ENCODE assay signal across 11 mouse cellular contexts in genomic region chr5:115018813-115019212, GRCm38 (mm10). TPM values are rescaled to one million over a fixed set of nuclear protein-coding genes. Genes with fewer than 3 reads are reported as not detected.
DNase-seq lines count a peak whose midpoint lies in the region; ATAC-seq and TF ChIP-seq lines count a peak whose summit lies in the region.
"Had no signal": no experiment of that assay in that cellular context is flagged by ENCODE, and none has a peak within 500 bp of the region (broad histone marks: within the 10 kb centered on the region; RNA-seq: fewer than 3 reads in every experiment).

No protein-coding gene starts in this region.

- H3K27ac ChIP-seq in hindbrain, embryonic 16.5 days (ENCODE audit: low read depth, low read length) = 0 out of 2 replicates have a peak overlapping the region, but pooled peaks have one; percentile 20
- no peak overlapping the region for H3K27ac ChIP-seq in hindbrain, embryonic 13.5 days
- peak overlapping the region; percentile 24; the same call in 1 of the 2 replicates for H3K27ac ChIP-seq in embryonic fibroblast, embryonic 13.5 days (ENCODE audit: insufficient read depth, low read length)
- peak overlapping the region; percentile 61 for H3K27ac ChIP-seq in intestine, embryonic 16.5 days (ENCODE audit: low read length)
- H3K27ac ChIP-seq: limb, embryonic 10.5 days had no signal

- no peak for TF ChIP-seq CTCF in embryonic fibroblast, embryonic 13.5 days (IDR thresholded peaks at IDR 0.05; ENCODE audit: borderline replicate concordance, insufficient read depth, low read length)

- peaks cover 4% of the 10 kb centered on the region for H3K4me1 ChIP-seq in hindbrain, embryonic 16.5 days (ENCODE audit: control insufficient read depth, insufficient read depth, low read depth, low read length)
- peaks cover 20% of the 10 kb centered on the region for H3K4me1 ChIP-seq in hindbrain, embryonic 13.5 days (replicated peaks)
- H3K4me1 ChIP-seq in embryonic fibroblast, embryonic 13.5 days (ENCODE audit: control insufficient read depth, insufficient read depth, low read length) = peaks cover 5% of the 10 kb centered on the region; the same call in 1 of the 2 replicates
- peaks cover 22% of the 10 kb centered on the region for H3K4me1 ChIP-seq in intestine, embryonic 16.5 days (ENCODE audit: control insufficient read depth, insufficient read depth, low read length)
- peaks cover 85% of the 10 kb centered on the region for H3K4me1 ChIP-seq in megakaryocyte, embryonic 14.5 days

- no peaks in the 10 kb centered on the region for H3K9me3 ChIP-seq in hindbrain, embryonic 16.5 days (ENCODE audit: control insufficient read depth, low read length)
- H3K9me3 ChIP-seq in hindbrain, embryonic 13.5 days = no peaks in the 10 kb centered on the region
- no peaks in the 10 kb centered on the region for H3K9me3 ChIP-seq in intestine, embryonic 16.5 days (ENCODE audit: control insufficient read depth, low read length)
- no peaks in the 10 kb centered on the region for H3K9me3 ChIP-seq in megakaryocyte, embryonic 14.5 days
- H3K9me3 ChIP-seq: limb, embryonic 10.5 days had no signal

- H3K9ac ChIP-seq in hindbrain, embryonic 16.5 days (ENCODE audit: low read depth, low read length) = no peak overlapping the region
- no peak overlapping the region for H3K9ac ChIP-seq in hindbrain, embryonic 13.5 days
- no peak overlapping the region for H3K9ac ChIP-seq in intestine, embryonic 16.5 days (ENCODE audit: low read depth, low read length)

- H3K4me2 ChIP-seq in hindbrain, embryonic 16.5 days (ENCODE audit: low read length) = no peak overlapping the region
- H3K4me2 ChIP-seq in hindbrain, embryonic 13.5 days = no peak overlapping the region
- H3K4me2 ChIP-seq in intestine, embryonic 16.5 days (ENCODE audit: low read depth, low read length) = 0 out of 2 replicates have a peak overlapping the region, but pooled peaks have one; percentile 2

- WGBS in hindbrain, embryonic 16.5 days = 88% methylated on average over 4 of the region's 4 CpGs
- WGBS in hindbrain, embryonic 13.5 days = 84% methylated on average over 4 of the region's 4 CpGs
- WGBS in intestine, embryonic 16.5 days = 41% methylated on average over 4 of the region's 4 CpGs

- TF ChIP-seq POLR2A in embryonic fibroblast, embryonic 13.5 days (IDR thresholded peaks at IDR 0.05; ENCODE audit: low read depth, low read length) = no peak

- no peak overlapping the region for H3K4me3 ChIP-seq in hindbrain, embryonic 16.5 days (ENCODE audit: low read length)
- no peak overlapping the region for H3K4me3 ChIP-seq in hindbrain, embryonic 13.5 days
- H3K4me3 ChIP-seq in embryonic fibroblast, embryonic 13.5 days (ENCODE audit: insufficient read depth, low read length) = no peak overlapping the region
- no peak overlapping the region for H3K4me3 ChIP-seq in intestine, embryonic 16.5 days (ENCODE audit: low read length)
- peak overlapping the region; percentile 85 for H3K4me3 ChIP-seq in megakaryocyte, embryonic 14.5 days (replicated peaks)
- H3K4me3 ChIP-seq: limb, embryonic 10.5 days had no signal

- H3K36me3 ChIP-seq in hindbrain, embryonic 16.5 days (ENCODE audit: control insufficient read depth, insufficient read depth, low read length) = no peaks in the 10 kb centered on the region
- no peaks in the 10 kb centered on the region for H3K36me3 ChIP-seq in hindbrain, embryonic 13.5 days
- no peaks in the 10 kb centered on the region for H3K36me3 ChIP-seq in intestine, embryonic 16.5 days (ENCODE audit: control insufficient read depth, insufficient read depth, low read length)
- H3K36me3 ChIP-seq in megakaryocyte, embryonic 14.5 days (replicated peaks; ENCODE audit: low read length) = peaks cover 29% of the 10 kb centered on the region

- DNase-seq in frontal cortex, postnatal 14 days (ENCODE audit: low spot score in 2 of 2) = no peak
- no peak for DNase-seq in left cerebral cortex, adult 9 months (ENCODE audit: low spot score in 2 of 2)
- DNase-seq: adrenal gland, adult 2 months; kidney, adult 11 months had no signal

- H3K27me3 ChIP-seq in hindbrain, embryonic 16.5 days (replicated peaks; ENCODE audit: control insufficient read depth, insufficient read depth, low read length) = no peaks in the 10 kb centered on the region
- no peaks in the 10 kb centered on the region for H3K27me3 ChIP-seq in hindbrain, embryonic 13.5 days
- no peaks in the 10 kb centered on the region for H3K27me3 ChIP-seq in intestine, embryonic 16.5 days (replicated peaks; ENCODE audit: control insufficient read depth, insufficient read depth, low read length)
- no peaks in the 10 kb centered on the region for H3K27me3 ChIP-seq in megakaryocyte, embryonic 14.5 days (replicated peaks)

- no peak for ATAC-seq in hindbrain, embryonic 16.5 days
- no peak for ATAC-seq in hindbrain, embryonic 13.5 days (ENCODE audit: low FRiP score)
- ATAC-seq in intestine, embryonic 16.5 days = 0 out of 2 replicates have a peak, but pooled peaks have one; percentile 16
- ATAC-seq: forebrain, embryonic 16.5 days had no signal

RNA-seq across cellular contexts. Expression of gene Sppl3, which starts 7.9 kb away (rescaled TPM):
- 17.3 and 19.1 TPM in 2 replicates for polyA plus RNA-seq in hindbrain, embryonic 16.5 days (2015; fragmentation: Nextera tagmentation; extraction: Ambion mirVana)
- polyA plus RNA-seq in hindbrain, embryonic 13.5 days (2015; fragmentation: Nextera tagmentation; extraction: Ambion mirVana) = 15.8 and 16.5 TPM in 2 replicates
- 72.7 and 85.3 TPM in 2 replicates for polyA plus RNA-seq in embryonic fibroblast, embryonic 13.5 days (2011; ENCODE audit: insufficient read length, low read depth, missing spikeins)
- polyA plus RNA-seq in intestine, embryonic 16.5 days (2015; fragmentation: Nextera tagmentation; extraction: Ambion mirVana) = 8.1 and 8.6 TPM in 2 replicates
- 8.1 and 18.2 TPM in 2 replicates for polyA plus RNA-seq in megakaryocyte, embryonic 14.5 days (2012; ENCODE audit: insufficient read depth, low replicate concordance)

RNA-seq across cellular contexts. Expression of gene Hnf1a, which starts 47.9 kb away (rescaled TPM):
- not detected in 2 replicates for polyA plus RNA-seq in hindbrain, embryonic 16.5 days (2015; fragmentation: Nextera tagmentation; extraction: Ambion mirVana)
- 0.10 TPM in 1 of 2 replicates, not detected in the other for polyA plus RNA-seq in hindbrain, embryonic 13.5 days (2015; fragmentation: Nextera tagmentation; extraction: Ambion mirVana)
- polyA plus RNA-seq in embryonic fibroblast, embryonic 13.5 days (2011; ENCODE audit: insufficient read length, low read depth, missing spikeins) = not detected in 2 replicates
- 16.1 and 21.7 TPM in 2 replicates for polyA plus RNA-seq in intestine, embryonic 16.5 days (2015; fragmentation: Nextera tagmentation; extraction: Ambion mirVana)
- not detected in 2 replicates for polyA plus RNA-seq in megakaryocyte, embryonic 14.5 days (2012; ENCODE audit: insufficient read depth, low replicate concordance)

Comparison
In these comparisons a context has a peak if more than half of its experiments do, and no peak if none do; other contexts are left out.
1. RNA of gene Hnf1a, which starts 47.9 kb away (polyA plus RNA-seq): 16.1 to 21.7 TPM in intestine, embryonic 16.5 days; 0.10 TPM in hindbrain, embryonic 13.5 days, not detected in hindbrain, embryonic 16.5 days, not detected in embryonic fibroblast, embryonic 13.5 days and not detected in megakaryocyte, embryonic 14.5 days; every median in the first group is over 10 times any median in the second.